Mouse (Mus musculus): Measurements from ENCODE around the gene Txn2. TPM values are rescaled to one million over a fixed set of nuclear protein-coding genes. Genes with fewer than 3 reads are reported as not detected.

Gene Txn2
- polyA plus RNA-seq, 1 experiment from 2014 or later = 269 TPM

- Histone ChIP-seq H3K4me1 (ENCODE audit: control insufficient read depth, insufficient read depth, low read length) (peaks cover 27% of the 10 kb centered on the region), H3K36me3 (ENCODE audit: control insufficient read depth, insufficient read depth, low read length) (no peaks in the 10 kb centered on the region), H3K4me3 (ENCODE audit: low read length) (no peak overlapping the region), H3K27ac (ENCODE audit: low read depth, low read length) (no peak overlapping the region), H3K9ac (ENCODE audit: low read depth, low read length) (no peak overlapping the region), H3K27me3 (ENCODE audit: control insufficient read depth, insufficient read depth, low read length) (no peaks in the 10 kb centered on the region), H3K9me3 (ENCODE audit: control insufficient read depth, low read length) (no peaks in the 10 kb centered on the region), H3K4me2 (replicated peaks; ENCODE audit: low read depth, low read length) (no peak overlapping the region)
- no peak for ATAC-seq (ENCODE audit: low FRiP score, low TSS enrichment)
- WGBS = 91% methylated on average over 5 of the region's 5 CpGs
Observed at GRCm38 (mm10) chr15:77880738-77881137, 48.1 kb downstream of the Txn2 start.

- Histone ChIP-seq H3K9ac (ENCODE audit: low read depth, low read length) (no peak overlapping the region), H3K27me3 (ENCODE audit: control insufficient read depth, insufficient read depth, low read length) (no peaks in the 10 kb centered on the region), H3K4me1 (ENCODE audit: control insufficient read depth, insufficient read depth, low read length) (peaks cover 27% of the 10 kb centered on the region), H3K27ac (ENCODE audit: low read depth, low read length) (no peak overlapping the region), H3K9me3 (ENCODE audit: control insufficient read depth, low read length) (no peaks in the 10 kb centered on the region), H3K4me3 (ENCODE audit: low read length) (no peak overlapping the region), H3K4me2 (replicated peaks; ENCODE audit: low read depth, low read length) (no peak overlapping the region), H3K36me3 (ENCODE audit: control insufficient read depth, insufficient read depth, low read length) (no peaks in the 10 kb centered on the region)
- ATAC-seq (ENCODE audit: low FRiP score, low TSS enrichment) = no peak
- WGBS = 89% methylated on average over 3 of the region's 3 CpGs
Observed at GRCm38 (mm10) chr15:77879756-77880155, 49.0 kb downstream of the Txn2 start.

- H3K4me2 ChIP-seq (replicated peaks; ENCODE audit: low read depth, low read length) = no peak overlapping the region
- H3K4me1 ChIP-seq (ENCODE audit: control insufficient read depth, insufficient read depth, low read length) = peaks cover 9% of the 10 kb centered on the region
- ATAC-seq (ENCODE audit: low FRiP score, low TSS enrichment) = no peak
- no peak overlapping the region for H3K9ac ChIP-seq (ENCODE audit: low read depth, low read length)
- no peaks in the 10 kb centered on the region for H3K36me3 ChIP-seq (ENCODE audit: control insufficient read depth, insufficient read depth, low read length)
- H3K9me3 ChIP-seq (ENCODE audit: control insufficient read depth, low read length) = no peaks in the 10 kb centered on the region
- H3K27ac ChIP-seq (ENCODE audit: low read depth, low read length) = no peak overlapping the region
- no peak overlapping the region for H3K4me3 ChIP-seq (ENCODE audit: low read length)
- WGBS = 66% methylated on average over 2 of the region's 2 CpGs
- H3K27me3 ChIP-seq (ENCODE audit: control insufficient read depth, insufficient read depth, low read length) = no peaks in the 10 kb centered on the region
Observed at GRCm38 (mm10) chr15:77877209-77877608, 51.6 kb downstream of the Txn2 start.

- Histone ChIP-seq H3K4me2 (replicated peaks; ENCODE audit: low read depth, low read length) (no peak overlapping the region), H3K36me3 (ENCODE audit: control insufficient read depth, insufficient read depth, low read length) (no peaks in the 10 kb centered on the region), H3K27ac (ENCODE audit: low read depth, low read length) (no peak overlapping the region), H3K9ac (ENCODE audit: low read depth, low read length) (no peak overlapping the region), H3K9me3 (ENCODE audit: control insufficient read depth, low read length) (no peaks in the 10 kb centered on the region), H3K4me1 (ENCODE audit: control insufficient read depth, insufficient read depth, low read length) (peaks cover 4% of the 10 kb centered on the region), H3K27me3 (ENCODE audit: control insufficient read depth, insufficient read depth, low read length) (no peaks in the 10 kb centered on the region), H3K4me3 (ENCODE audit: low read length) (no peak overlapping the region)
- WGBS = 73% methylated on average over 3 of the region's 3 CpGs
- peak; percentile 38; the same call in 1 of the 2 replicates for ATAC-seq (ENCODE audit: low FRiP score, low TSS enrichment)
Observed at GRCm38 (mm10) chr15:77876716-77877115, 52.1 kb downstream of the Txn2 start.

- Histone ChIP-seq H3K4me2 (replicated peaks; ENCODE audit: low read depth, low read length) (no peak overlapping the region), H3K27ac (ENCODE audit: low read depth, low read length) (no peak overlapping the region), H3K4me1 (ENCODE audit: control insufficient read depth, insufficient read depth, low read length) (no peaks in the 10 kb centered on the region), H3K4me3 (ENCODE audit: low read length) (no peak overlapping the region), H3K9me3 (ENCODE audit: control insufficient read depth, low read length) (no peaks in the 10 kb centered on the region), H3K9ac (ENCODE audit: low read depth, low read length) (no peak overlapping the region), H3K36me3 (ENCODE audit: control insufficient read depth, insufficient read depth, low read length) (no peaks in the 10 kb centered on the region), H3K27me3 (ENCODE audit: control insufficient read depth, insufficient read depth, low read length) (no peaks in the 10 kb centered on the region)
- ATAC-seq (ENCODE audit: low FRiP score, low TSS enrichment) = no peak
- 88% methylated on average over 6 of the region's 6 CpGs for WGBS
Observed at GRCm38 (mm10) chr15:77875953-77876352, 52.9 kb downstream of the Txn2 start.

- WGBS = 90% methylated on average over 9 of the region's 9 CpGs
- Histone ChIP-seq H3K4me1 (ENCODE audit: control insufficient read depth, insufficient read depth, low read length) (no peaks in the 10 kb centered on the region), H3K36me3 (ENCODE audit: control insufficient read depth, insufficient read depth, low read length) (no peaks in the 10 kb centered on the region), H3K9me3 (ENCODE audit: control insufficient read depth, low read length) (no peaks in the 10 kb centered on the region), H3K27me3 (ENCODE audit: control insufficient read depth, insufficient read depth, low read length) (no peaks in the 10 kb centered on the region), H3K27ac (ENCODE audit: low read depth, low read length) (no peak overlapping the region), H3K4me3 (ENCODE audit: low read length) (no peak overlapping the region), H3K4me2 (replicated peaks; ENCODE audit: low read depth, low read length) (no peak overlapping the region), H3K9ac (ENCODE audit: low read depth, low read length) (0 out of 2 replicates have a peak overlapping the region, but pooled peaks have one; percentile 12)
- no peak for ATAC-seq (ENCODE audit: low FRiP score, low TSS enrichment)
Observed at GRCm38 (mm10) chr15:77874807-77875206, 54.0 kb downstream of the Txn2 start.

GRCm38 (mm10) chr15:77874310-77874709 lies 54.5 kb downstream of the Txn2 start:
- no peak overlapping the region; the same call in 1 of the 2 replicates for H3K27ac ChIP-seq (ENCODE audit: low read depth, low read length)
- ATAC-seq (ENCODE audit: low FRiP score, low TSS enrichment) = no peak
- no peaks in the 10 kb centered on the region for H3K36me3 ChIP-seq (ENCODE audit: control insufficient read depth, insufficient read depth, low read length)
- H3K4me2 ChIP-seq (replicated peaks; ENCODE audit: low read depth, low read length) = no peak overlapping the region
- H3K9ac ChIP-seq (ENCODE audit: low read depth, low read length) = 0 out of 2 replicates have a peak overlapping the region, but pooled peaks have one; percentile 12
- no peaks in the 10 kb centered on the region for H3K9me3 ChIP-seq (ENCODE audit: control insufficient read depth, low read length)
- no peaks in the 10 kb centered on the region for H3K27me3 ChIP-seq (ENCODE audit: control insufficient read depth, insufficient read depth, low read length)
- H3K4me3 ChIP-seq (ENCODE audit: low read length) = no peak overlapping the region
- WGBS = 45% methylated on average over 4 of the region's 4 CpGs
- no peaks in the 10 kb centered on the region for H3K4me1 ChIP-seq (ENCODE audit: control insufficient read depth, insufficient read depth, low read length)

GRCm38 (mm10) chr15:77873564-77873963 lies 55.2 kb downstream of the Txn2 start:
- Histone ChIP-seq H3K27ac (ENCODE audit: low read depth, low read length) (no peak overlapping the region), H3K4me2 (replicated peaks; ENCODE audit: low read depth, low read length) (no peak overlapping the region), H3K9me3 (ENCODE audit: control insufficient read depth, low read length) (no peaks in the 10 kb centered on the region), H3K4me1 (ENCODE audit: control insufficient read depth, insufficient read depth, low read length) (no peaks in the 10 kb centered on the region), H3K36me3 (ENCODE audit: control insufficient read depth, insufficient read depth, low read length) (no peaks in the 10 kb centered on the region), H3K27me3 (ENCODE audit: control insufficient read depth, insufficient read depth, low read length) (no peaks in the 10 kb centered on the region), H3K9ac (ENCODE audit: low read depth, low read length) (no peak overlapping the region), H3K4me3 (ENCODE audit: low read length) (no peak overlapping the region)
- ATAC-seq (ENCODE audit: low FRiP score, low TSS enrichment) = peak; percentile 77
- WGBS = 59% methylated on average over 2 of the region's 2 CpGs

GRCm38 (mm10) chr15:77872996-77873395 lies 55.8 kb downstream of the Txn2 start:
- ATAC-seq (ENCODE audit: low FRiP score, low TSS enrichment) = no peak

More at GRCm38 (mm10) chr15:77872996-77873395, 55.8 kb downstream of the Txn2 start:
- Histone ChIP-seq H3K9me3 (ENCODE audit: control insufficient read depth, low read length) (no peaks in the 10 kb centered on the region), H3K4me1 (ENCODE audit: control insufficient read depth, insufficient read depth, low read length) (no peaks in the 10 kb centered on the region), H3K27ac (ENCODE audit: low read depth, low read length) (no peak overlapping the region), H3K4me3 (ENCODE audit: low read length) (no peak overlapping the region), H3K4me2 (replicated peaks; ENCODE audit: low read depth, low read length) (no peak overlapping the region), H3K36me3 (ENCODE audit: control insufficient read depth, insufficient read depth, low read length) (no peaks in the 10 kb centered on the region), H3K27me3 (ENCODE audit: control insufficient read depth, insufficient read depth, low read length) (no peaks in the 10 kb centered on the region), H3K9ac (ENCODE audit: low read depth, low read length) (no peak overlapping the region)
- 73% methylated on average over 3 of the region's 3 CpGs for WGBS
